Mouse (Mus musculus) olfactory bulb, adult 2 months (tissue): Measurements from ENCODE around the gene Sec14l1.

Experiments
- CTCF ChIP-seq: fragments of 200-500 bp; IDR thresholded peaks from 2 replicates; pipeline ENCODE4 v1.5.1; 2012; ENCODE audit warnings: low read depth, mild to moderate bottlenecking, low read length, moderate library complexity; ENCODE audit not compliant: insufficient read depth
- POLR2A ChIP-seq: fragments of 200-500 bp; IDR thresholded peaks from 2 replicates; pipeline ENCODE4 v1.6.1; 2012; ENCODE audit warnings: mild to moderate bottlenecking, low read depth, low read length, moderate library complexity; ENCODE audit not compliant: insufficient read depth

DNA sequence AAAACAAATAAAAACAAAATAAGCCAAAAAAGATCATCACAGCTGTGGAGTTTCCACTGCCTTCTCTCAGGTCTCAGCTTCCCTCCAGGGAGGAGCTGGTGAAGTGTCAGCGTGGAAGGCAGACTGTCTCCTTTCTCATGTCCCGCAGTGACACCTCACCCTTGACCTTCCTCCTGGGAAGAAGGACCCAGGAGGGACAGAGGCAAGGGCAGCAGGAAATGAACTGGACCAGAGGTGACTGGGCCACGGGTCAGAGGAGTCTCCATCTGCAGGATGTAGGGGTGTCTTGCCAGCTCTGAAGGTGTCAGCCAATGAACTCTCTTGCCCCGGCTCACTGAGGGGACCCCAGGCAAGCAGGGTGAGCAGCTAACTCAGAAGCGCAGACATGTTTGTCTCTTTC is 76.6 kb downstream of the Sec14l1 start:
- TF ChIP-seq CTCF, result no peak
- no peak for TF ChIP-seq POLR2A
